Comparison of ENCODE assay signal across 8 mouse cellular contexts in the genomic region with DNA sequence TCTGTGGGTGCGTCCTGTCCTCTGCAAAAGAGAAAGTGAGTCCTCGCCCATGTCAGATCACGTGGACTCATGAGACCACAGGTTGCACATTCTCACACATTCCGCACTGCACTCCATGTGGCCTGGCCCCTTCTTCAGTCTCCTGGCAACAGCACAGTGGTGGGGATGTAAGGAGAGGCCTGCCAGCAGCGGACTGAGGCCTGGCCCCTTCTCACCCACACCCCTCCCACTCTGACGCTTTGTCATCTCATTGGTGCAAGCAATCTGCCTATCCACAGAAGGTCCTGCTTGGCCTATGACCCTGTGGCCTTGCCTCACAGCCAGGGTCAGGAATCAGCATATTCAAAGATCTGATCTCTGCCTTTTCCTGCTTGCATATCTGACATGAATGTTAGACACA. TPM values are rescaled to one million over a fixed set of nuclear protein-coding genes. Genes with fewer than 3 reads are reported as not detected.
A peak's percentile ranks its signal among the peaks of the same experiment; 100 is the strongest.
DNase-seq lines count a peak whose midpoint lies in the region; ATAC-seq lines count a peak whose summit lies in the region.
"Had no signal": no experiment of that assay in that cellular context is flagged by ENCODE, and none has a peak within 500 bp of the region (broad histone marks: within the 10 kb centered on the region; RNA-seq: fewer than 3 reads in every experiment).

No protein-coding gene starts in this region.

- no peak overlapping the region for H3K4me3 ChIP-seq in intestine, embryonic 16.5 days (ENCODE audit: low read length)
- H3K4me3 ChIP-seq in megakaryocyte, embryonic 14.5 days (replicated peaks) = peak overlapping the region; percentile 76

- 66% methylated on average over 6 of the region's 6 CpGs for WGBS in intestine, embryonic 16.5 days

- no peaks in the 10 kb centered on the region for H3K36me3 ChIP-seq in intestine, embryonic 16.5 days (ENCODE audit: control insufficient read depth, insufficient read depth, low read length)
- H3K36me3 ChIP-seq in megakaryocyte, embryonic 14.5 days (replicated peaks; ENCODE audit: low read length) = no peaks in the 10 kb centered on the region

- no peaks in the 10 kb centered on the region for H3K27me3 ChIP-seq in intestine, embryonic 16.5 days (replicated peaks; ENCODE audit: control insufficient read depth, insufficient read depth, low read length)
- H3K27me3 ChIP-seq in megakaryocyte, embryonic 14.5 days (replicated peaks) = peaks cover under 1% of the 10 kb centered on the region

- H3K27ac ChIP-seq in intestine, embryonic 16.5 days (ENCODE audit: low read length) = no peak overlapping the region

- H3K4me2 ChIP-seq in intestine, embryonic 16.5 days (ENCODE audit: low read depth, low read length) = no peak overlapping the region

- H3K4me1 ChIP-seq in intestine, embryonic 16.5 days (ENCODE audit: control insufficient read depth, insufficient read depth, low read length) = no peaks in the 10 kb centered on the region
- peaks cover 39% of the 10 kb centered on the region for H3K4me1 ChIP-seq in megakaryocyte, embryonic 14.5 days

- no peak overlapping the region for H3K9ac ChIP-seq in intestine, embryonic 16.5 days (ENCODE audit: low read depth, low read length)

- ATAC-seq in common myeloid progenitor, adult 5-6 weeks (replicated peaks; ENCODE audit: low read depth, poor library complexity, severe bottlenecking) = peak; percentile 54; the same call in 1 of the 2 replicates
- ATAC-seq in intestine, embryonic 16.5 days = peak; percentile 46; the same call in 1 of the 2 replicates

- no peaks in the 10 kb centered on the region for H3K9me3 ChIP-seq in intestine, embryonic 16.5 days (ENCODE audit: control insufficient read depth, low read length)
- H3K9me3 ChIP-seq in megakaryocyte, embryonic 14.5 days = peaks cover 5% of the 10 kb centered on the region; the same call in 1 of the 2 replicates

- peak; percentile 50 for DNase-seq in ES-CJ7 (ENCODE audit: low read depth, low spot score)
- DNase-seq in cerebellum, adult 18-20 months = no peak
- no peak for DNase-seq in T-cell, adult 2 months (ENCODE audit: low spot score)
- DNase-seq in ovary, postnatal 14 days (ENCODE audit: low spot score) = no peak
- DNase-seq: kidney, adult 18-20 months had no signal

RNA-seq across cellular contexts. Expression of a gene that starts 42.3 kb away (rescaled TPM):
- total RNA-seq in common myeloid progenitor, adult 5-6 weeks (2017) = under 0.01 TPM in 1 of 2 replicates, not detected in the other
- 0.77 and 0.83 TPM in 2 replicates for polyA plus RNA-seq in intestine, embryonic 16.5 days (2015; fragmentation: Nextera tagmentation; extraction: Ambion mirVana)
- polyA plus RNA-seq in megakaryocyte, embryonic 14.5 days (2012; ENCODE audit: insufficient read depth, low replicate concordance) = 4.1 and 8.5 TPM in 2 replicates
